7 mouse cellular contexts compared by ENCODE assay signal in the genomic region with DNA sequence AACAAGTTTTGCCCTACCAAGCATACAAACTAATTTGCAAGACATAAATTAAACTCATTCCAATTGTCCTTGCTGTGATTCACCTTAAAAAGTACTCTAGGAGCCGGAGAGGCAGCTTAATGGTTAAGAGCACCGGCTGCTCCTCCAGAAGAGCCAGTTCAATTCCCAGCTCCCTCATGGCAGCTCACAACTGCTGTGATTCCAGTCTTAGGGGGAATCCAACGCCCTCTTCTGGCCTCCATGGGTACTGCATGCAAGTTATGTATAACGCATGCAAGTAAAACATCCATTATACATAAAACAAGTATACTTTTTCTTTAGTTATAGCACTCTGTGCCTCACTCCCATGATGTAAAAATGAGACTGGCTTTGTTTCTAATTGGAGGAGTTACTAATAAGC. TPM values are rescaled to one million over a fixed set of nuclear protein-coding genes. Genes with fewer than 3 reads are reported as not detected.
DNase-seq lines count a peak whose midpoint lies in the region; TF ChIP-seq lines count a peak whose summit lies in the region.

No protein-coding gene starts in this region.

- peak; percentile 43 to 52 for DNase-seq in kidney, postnatal 4 days
- DNase-seq in kidney, adult 11 months = no peak
- DNase-seq in 3T3-L1 (ENCODE audit: low read depth, low spot score) (peak; percentile 33), 416B (ENCODE audit: low read depth) (peak; percentile 53)
- no peak for DNase-seq in urinary bladder, postnatal 25 days (ENCODE audit: low spot score)
- no peak for DNase-seq in left cerebral cortex, postnatal 25 days (ENCODE audit: low spot score in 2 of 2)

- intact Hi-C loops in left cerebral cortex, postnatal 25 days (cut with DNase I) = no loop called here

- no peak overlapping the region for H3K27ac ChIP-seq in bone marrow macrophage, adult 2 months (ENCODE audit: insufficient read depth, low read depth, low read length)

- H3K4me3 ChIP-seq in bone marrow macrophage, adult 2 months (ENCODE audit: insufficient read depth, low read length) = no peak overlapping the region

- peak; percentile 79 for TF ChIP-seq CTCF in bone marrow macrophage, adult 2 months (IDR thresholded peaks at IDR 0.05; ENCODE audit: low read depth, low read length)

- H3K4me1 ChIP-seq in bone marrow macrophage, adult 2 months (ENCODE audit: control insufficient read depth, insufficient read depth, low read length) = peaks cover 2% of the 10 kb centered on the region

- TF ChIP-seq POLR2A in bone marrow macrophage, adult 2 months (IDR thresholded peaks at IDR 0.05; ENCODE audit: borderline replicate concordance, low read depth, low read length) = no peak

RNA-seq across cellular contexts. Expression of a gene that starts 27.7 kb away (rescaled TPM):
- 57.2 and 65.1 TPM in 2 replicates for polyA plus RNA-seq in bone marrow macrophage, adult 2 months (2012; ENCODE audit: insufficient read depth, insufficient read length, missing spikeins)
- 10 to 100 TPM in 1 of 2 experiments, 1 to 10 TPM in 1; 9.6 to 12.4 TPM for total RNA-seq in left cerebral cortex, postnatal 25 days (2021)

Comparison
In these comparisons a context has a peak if more than half of its experiments do, and no peak if none do; other contexts are left out.
1. DNase-seq: peak in kidney, postnatal 4 days (2 of 2), 3T3-L1 (single experiment) and 416B (single experiment); none in kidney, adult 11 months (single experiment), urinary bladder, postnatal 25 days (single experiment) and left cerebral cortex, postnatal 25 days (0 of 2).